Mouse (Mus musculus) kidney, postnatal 36 days (tissue): ENCODE results near the gene Usmg5.

Experiments used
- DNase-seq, 2 experiments: peaks; one replicate each; pipeline ENCODE4 v3.0.0; 2021 to 2022; ENCODE audit warnings: mixed read lengths in 2 of 2

The Usmg5 gene

GRCm38 (mm10) chr19:47053471-47053870, 37.0 kb downstream of the Usmg5 start:
- peak; percentile 68 to 78 for DNase-seq

- DNase-seq, result no peak
Observed at GRCm38 (mm10) chr19:47052927-47053326, 37.5 kb downstream of the Usmg5 start.

- DNase-seq, result peak; percentile 87 to 92
Observed at GRCm38 (mm10) chr19:47050271-47051032, 40.0 kb downstream of the Usmg5 start, which contains the start of gene Pcgf6. TSS of gene Pcgf6 (minus strand) at chr19:47050906.

- DNase-seq, result no peak
Observed at GRCm38 (mm10) chr19:47049840-47050239, 40.6 kb downstream of the Usmg5 start.

GRCm38 (mm10) chr19:47049061-47049460, 41.4 kb downstream of the Usmg5 start:
- no peak for DNase-seq

- DNase-seq, result no peak
Observed at GRCm38 (mm10) chr19:47047236-47047833, 43.1 kb downstream of the Usmg5 start.

GRCm38 (mm10) chr19:47046343-47046742, 44.1 kb downstream of the Usmg5 start:
- DNase-seq, result no peak

- no peak for DNase-seq
Observed at GRCm38 (mm10) chr19:47043608-47044007, 46.8 kb downstream of the Usmg5 start.

GRCm38 (mm10) chr19:47040720-47041473, 49.5 kb downstream of the Usmg5 start:
- DNase-seq, result no peak

- no peak for DNase-seq
Observed at GRCm38 (mm10) chr19:47036596-47036995, 53.9 kb downstream of the Usmg5 start.

- DNase-seq, result no peak
Observed at GRCm38 (mm10) chr19:47034916-47035315, 55.5 kb downstream of the Usmg5 start.
